Mouse (Mus musculus) cerebellum, postnatal 36 days (tissue): Measurements from ENCODE around the gene Mgea5.

Source experiments
- DNase-seq, 2 experiments: peaks; one replicate each; pipeline ENCODE4 v3.0.0; 2021 to 2022; ENCODE audit warnings: mixed read lengths in 2 of 2

The Mgea5 gene

DNA sequence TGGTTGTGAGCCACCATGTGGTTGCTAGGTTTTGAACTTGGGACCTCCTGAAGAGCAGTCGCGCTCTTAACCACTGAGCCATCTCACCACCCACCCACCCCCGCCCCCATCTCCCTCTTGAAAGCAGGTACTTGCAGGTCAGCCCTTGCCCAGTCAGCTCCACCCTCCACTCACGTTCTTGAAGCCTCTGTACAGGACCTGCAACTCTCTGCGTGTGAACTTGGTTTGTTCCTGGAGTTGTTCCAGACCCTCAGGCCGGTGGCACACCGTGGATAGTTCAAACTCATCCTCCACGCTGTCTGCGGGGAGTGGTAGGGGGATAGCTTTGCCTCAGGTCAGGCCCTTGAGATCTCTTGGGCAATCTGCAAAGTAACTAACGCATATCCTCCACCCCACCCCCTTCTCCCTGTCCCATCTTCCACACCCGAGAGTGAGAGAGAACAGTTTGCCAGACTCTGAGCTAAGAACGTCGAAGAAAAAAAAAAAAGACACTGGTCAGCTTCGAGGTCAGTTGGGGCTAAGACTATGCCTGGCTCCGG is 11.8 kb upstream of the Mgea5 start:
- DNase-seq = no peak

DNA sequence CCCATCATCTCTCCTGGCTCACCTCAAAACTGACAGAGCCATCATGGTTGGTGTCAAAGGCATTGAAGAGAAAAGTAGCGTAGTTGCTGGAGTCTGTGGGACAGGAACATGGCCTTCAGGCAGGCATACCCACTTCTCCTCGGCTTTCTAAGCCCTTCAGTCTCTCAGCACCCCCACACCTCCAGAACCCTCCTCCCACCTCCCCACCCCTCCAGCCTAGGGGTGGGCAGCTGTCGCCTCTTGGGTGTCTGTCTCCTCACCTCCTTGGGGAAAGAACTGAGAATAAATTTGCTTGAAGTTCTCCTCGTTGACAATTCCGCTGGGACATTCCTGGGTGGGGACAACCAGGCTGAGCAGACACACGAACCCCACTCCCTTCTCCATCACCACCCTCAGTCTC is 11.1 kb upstream of the Mgea5 start:
- no peak for DNase-seq

DNA sequence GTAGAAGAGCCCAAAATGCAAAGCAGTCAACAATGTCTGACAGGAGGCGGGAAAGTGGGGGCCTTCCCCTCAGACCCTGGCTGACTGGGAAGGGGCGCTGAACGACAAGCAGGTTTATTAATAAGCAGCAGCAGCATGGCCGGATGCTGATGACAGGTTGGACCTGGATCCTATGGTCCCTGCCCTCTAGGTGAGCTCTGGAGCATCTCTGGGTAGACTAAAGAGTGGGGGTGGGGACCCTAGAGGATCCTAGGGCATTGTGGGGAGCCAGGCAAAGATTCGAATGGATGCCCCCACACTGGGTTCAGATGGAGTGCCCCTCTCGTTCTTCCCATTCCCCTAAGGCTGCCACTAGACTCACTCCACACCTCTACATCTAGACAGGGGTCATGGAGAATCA is 8.8 kb upstream of the Mgea5 start:
- no peak for DNase-seq

DNA sequence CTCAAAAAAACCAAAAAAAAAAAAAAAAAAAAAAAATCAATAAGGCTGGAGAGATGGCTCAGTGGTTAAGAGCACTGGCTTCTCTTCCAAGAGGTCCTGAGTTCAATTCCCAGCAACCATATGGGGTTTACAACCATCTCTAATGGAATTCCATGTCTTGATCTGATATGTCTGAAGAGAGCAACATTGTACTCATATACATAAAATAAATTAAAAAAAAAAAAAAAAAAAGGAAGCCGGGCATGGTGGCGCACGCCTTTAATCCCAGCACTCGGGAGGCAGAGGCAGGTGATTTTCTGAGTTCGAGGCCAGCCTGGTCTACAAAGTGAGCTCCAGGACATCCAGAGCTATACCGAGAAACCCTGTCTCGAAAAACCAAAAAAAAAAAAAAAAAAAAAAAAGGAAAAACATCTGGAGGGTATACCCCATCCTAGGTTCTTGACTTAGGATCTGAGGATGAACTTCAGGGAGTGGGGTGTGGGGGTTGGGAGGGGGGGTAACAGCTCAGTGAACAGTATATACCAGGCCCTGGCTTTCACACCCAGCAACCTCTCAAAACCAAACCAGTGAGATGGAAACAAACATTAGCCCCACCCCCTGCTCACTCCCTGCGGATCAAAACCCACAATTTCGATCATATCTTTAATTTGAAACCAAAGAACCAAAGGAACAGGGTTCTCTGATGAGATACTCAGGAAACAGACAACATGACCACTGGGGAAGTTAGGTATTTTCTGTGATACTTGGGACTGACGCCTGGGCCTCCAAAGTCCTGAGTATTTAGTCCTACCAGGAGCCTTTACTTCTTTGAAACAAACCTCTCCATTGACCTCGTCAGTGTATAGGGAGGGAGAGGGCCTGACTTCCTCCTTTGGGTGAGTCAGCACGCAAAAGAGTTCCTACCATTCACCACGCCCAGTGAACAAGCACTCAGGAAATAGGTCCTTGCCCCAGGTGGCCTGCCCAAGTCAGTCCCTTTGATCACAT is 6.5 kb upstream of the Mgea5 start:
- DNase-seq = no peak

DNA sequence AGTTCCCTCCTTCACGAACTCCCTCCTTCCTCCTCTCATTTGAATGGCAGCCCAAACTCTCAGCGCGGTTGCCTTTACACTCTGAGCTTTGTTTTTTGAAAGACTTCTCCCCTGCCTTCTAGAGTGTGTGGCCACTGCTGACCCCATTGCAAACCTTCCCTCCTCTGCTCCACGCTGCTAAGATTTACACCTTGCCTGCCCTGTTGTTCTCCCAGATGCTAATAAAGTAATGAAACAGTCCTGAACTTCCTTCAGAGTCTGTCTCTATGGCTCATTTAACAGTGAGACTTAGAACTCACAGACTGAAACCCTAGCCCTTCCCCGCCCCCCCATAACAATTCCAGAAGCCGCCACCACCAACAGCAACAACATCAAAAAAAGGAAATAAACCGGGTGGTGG is 5.7 kb upstream of the Mgea5 start:
- DNase-seq = no peak

DNA sequence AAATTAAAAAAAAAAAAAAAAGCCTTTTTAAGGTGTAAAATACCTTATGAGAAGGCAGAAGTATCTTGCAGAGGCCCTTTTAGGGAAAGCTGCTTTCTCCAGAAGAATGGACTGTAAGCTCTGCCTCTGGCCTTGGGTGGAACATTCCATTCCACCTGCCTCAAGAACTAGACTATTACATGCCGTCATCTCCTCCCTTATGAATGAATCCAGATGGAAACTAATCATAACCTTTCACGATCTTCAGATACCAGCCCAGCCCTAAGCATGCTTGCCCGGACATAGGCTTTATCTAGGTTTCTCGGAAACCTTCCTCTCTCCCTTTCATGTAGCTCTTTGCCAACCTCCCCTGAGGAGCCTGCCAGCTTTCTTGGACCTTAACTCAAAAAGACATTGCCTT is 4.7 kb upstream of the Mgea5 start:
- no peak for DNase-seq

GRCm38 (mm10) chr19:45787450-45787849 is 3.8 kb upstream of the Mgea5 start:
- DNase-seq = no peak

- no peak for DNase-seq
Measured at GRCm38 (mm10) chr19:45785470-45785869, 1.8 kb upstream of the Mgea5 start.

DNA sequence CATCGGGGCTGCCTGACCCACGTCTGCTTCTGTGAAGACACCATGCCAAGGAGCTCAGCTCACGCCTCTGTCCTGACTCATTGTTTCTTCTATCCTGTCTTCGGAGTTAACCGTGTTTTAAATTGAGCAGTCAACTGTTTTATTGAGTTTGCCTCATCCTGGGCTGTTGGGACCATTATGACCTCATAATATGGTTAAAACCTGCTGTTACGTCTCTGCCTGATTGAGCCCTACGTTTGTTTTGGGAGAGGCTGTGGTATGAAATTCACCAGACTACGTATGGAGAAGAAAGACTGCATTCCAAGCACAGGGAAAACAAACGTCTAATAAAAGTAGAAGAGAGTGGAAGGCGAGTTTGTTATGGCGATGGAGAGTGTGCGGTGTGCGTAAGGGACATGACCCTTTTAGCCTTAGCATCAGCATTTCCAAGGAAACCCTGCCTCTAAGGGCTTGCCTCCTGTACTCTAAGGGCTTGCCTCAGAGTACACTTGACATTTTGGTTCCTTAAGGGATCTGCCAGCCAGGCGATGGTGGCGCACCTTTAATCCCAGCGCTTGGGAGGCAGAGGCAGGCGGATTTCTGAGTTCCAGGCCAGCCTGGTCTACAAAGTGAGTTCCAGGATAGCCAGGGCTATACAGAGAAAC is 418 bp upstream of the Mgea5 start:
- DNase-seq = no peak

DNA sequence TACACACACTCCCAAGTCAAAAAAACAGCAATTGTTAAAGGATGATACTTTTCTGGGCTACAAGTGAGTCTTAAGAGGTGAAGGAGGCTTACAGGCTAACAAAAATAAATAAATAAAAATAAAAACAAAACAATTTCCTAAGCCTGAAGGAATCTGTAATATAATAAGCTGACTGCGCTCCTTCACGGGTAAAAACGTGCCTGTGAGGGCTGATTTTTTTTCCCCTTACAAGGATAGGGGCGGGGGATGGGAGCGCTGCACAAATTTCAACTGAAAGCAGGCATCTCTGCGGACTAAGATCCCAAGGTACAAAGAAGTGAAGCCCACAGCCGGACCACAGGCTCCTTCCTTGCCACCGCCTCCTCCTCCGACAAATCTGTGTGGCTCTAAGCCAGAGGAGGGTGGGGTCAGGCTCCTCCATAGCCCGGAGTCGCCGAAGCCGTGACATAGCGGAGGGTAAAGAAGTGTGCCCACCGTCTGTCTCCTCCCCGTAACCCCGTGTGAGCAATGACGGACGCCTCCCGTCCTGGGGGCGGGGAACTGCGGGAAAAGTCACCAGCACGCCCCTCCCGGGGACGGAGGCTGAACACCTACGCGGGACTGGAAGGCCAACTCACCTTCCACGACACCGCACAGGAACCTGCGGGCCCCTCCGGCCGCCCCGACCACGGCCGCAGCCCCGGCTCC is 1.2 kb downstream of the Mgea5 start:
- DNase-seq = peak; percentile 62 to 66

DNA sequence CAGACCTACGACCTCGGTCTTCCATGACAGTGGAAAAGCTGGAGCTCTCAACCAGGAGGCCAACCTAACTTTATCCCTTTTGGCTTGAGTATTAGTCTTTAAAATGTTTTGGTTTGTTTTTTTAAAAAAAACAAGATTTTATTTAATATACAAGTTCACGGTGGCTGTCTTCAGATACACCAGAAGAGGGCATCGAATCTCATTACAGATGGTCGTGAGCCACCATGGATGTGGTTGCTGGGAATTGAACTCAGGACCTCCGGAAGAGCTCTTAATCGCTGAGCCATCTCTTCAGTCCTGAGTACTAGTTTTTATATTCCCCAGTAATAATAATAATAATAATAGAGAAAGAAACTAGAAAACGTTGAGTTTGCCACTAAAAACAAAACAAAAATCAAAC is 2.0 kb downstream of the Mgea5 start:
- DNase-seq = no peak

- no peak for DNase-seq
Measured at GRCm38 (mm10) chr19:45780350-45780915, 3.2 kb downstream of the Mgea5 start.

- DNase-seq = no peak
Measured at GRCm38 (mm10) chr19:45775486-45775885, 8.2 kb downstream of the Mgea5 start.

DNA sequence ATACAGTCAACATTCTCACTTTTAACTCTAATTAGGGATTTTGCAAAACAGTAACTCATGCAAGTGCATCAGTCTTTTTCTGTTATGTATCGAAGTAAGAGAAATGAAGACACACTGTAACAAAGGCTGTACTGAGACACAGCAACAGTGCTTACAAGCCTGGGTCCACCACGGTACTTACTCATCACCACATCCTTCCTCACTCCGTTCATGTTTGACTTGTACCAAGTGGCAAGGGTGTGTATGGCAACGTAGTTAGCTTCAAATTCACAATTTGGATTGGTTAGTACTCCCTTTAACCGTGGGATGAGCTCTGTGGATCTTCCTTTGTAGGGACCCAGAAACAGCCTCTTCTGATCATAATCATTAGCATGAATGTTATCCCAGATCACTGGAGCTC is 12.1 kb downstream of the Mgea5 start:
- DNase-seq = no peak

- no peak for DNase-seq
Measured at GRCm38 (mm10) chr19:45760810-45761209, 22.8 kb downstream of the Mgea5 start.

- no peak for DNase-seq
Measured at GRCm38 (mm10) chr19:45758671-45759070, 25.0 kb downstream of the Mgea5 start.

DNA sequence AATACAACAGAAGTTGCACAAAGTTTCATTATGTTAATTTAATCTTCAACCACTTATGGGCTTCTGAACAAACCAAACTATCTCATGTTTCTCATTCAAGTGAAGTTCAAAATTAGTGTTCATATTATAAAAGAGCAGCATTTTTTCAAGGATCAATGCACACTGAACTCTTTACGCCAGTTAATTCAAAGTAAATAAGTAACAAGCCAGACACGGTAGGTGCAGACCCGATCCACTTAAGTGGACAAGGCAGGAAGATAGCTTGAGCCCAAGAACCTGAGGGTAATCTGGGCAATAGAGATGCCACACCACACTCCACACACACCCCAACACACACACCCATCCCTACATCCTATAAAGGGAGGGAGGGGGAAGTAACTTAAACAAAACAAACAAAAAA is 30.1 kb downstream of the Mgea5 start:
- DNase-seq = no peak

DNA sequence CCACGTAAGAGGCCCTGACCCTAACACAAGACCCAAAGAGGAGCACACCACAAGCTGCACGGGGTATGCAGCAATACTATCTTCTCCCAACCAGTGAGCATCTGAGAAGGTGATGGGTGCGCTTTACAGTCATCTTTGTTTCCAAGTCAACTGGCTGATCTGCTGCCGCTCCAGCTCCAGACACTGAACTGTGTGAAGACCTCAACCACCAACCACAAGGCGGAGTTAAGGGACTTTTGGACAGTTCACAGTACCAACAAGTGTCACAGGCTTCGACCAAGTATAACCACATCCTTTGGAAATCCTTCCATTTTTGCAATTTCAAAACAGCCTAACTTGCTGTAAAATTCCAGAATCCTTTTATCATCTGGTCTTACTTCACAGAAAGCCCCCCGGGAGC is 31.8 kb downstream of the Mgea5 start:
- DNase-seq = no peak

DNA sequence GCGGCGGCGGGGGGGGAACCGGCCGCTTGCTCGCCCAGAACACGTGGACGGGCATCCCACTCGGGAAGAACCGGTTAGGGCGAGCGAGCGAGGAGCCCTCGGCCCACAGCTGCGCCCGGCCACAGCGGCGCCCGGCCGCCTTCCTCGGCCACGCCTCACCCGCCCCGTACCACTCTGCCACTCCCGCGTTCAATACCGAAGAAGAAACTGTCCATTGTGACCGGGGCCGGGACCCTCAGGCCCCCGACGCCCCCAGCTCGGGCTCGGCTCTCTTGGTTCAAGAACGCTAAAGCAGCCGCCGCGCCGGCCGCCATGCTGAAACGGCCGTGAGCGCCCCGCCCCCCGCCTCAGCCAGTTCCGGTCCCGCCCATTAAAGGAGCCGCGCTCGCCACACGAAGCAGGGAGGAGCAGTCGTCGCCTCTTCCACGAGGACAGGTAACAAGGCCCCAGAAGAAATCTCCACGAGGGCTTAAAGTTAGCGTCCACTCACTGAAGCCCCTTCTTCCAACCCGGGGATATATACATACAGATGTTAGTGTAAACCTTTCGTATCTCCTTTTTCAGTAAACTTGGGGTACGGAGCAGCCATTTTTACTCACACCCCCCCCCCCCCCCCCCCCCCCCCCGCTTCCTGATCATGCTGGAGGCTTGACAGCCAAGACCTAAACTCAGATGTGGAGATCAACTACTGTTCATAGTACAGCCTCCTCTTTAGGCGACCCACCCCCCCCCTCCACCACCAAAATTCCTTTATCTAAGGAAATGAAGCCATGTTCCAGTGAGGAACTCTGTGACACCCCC is 34.2 kb downstream of the Mgea5 start, which contains the start of gene Npm3:
Gene Npm3 (minus strand): TSS at position 349 of the 801 bp plus-strand sequence.
- peak; percentile 70 to 72 for DNase-seq

DNA sequence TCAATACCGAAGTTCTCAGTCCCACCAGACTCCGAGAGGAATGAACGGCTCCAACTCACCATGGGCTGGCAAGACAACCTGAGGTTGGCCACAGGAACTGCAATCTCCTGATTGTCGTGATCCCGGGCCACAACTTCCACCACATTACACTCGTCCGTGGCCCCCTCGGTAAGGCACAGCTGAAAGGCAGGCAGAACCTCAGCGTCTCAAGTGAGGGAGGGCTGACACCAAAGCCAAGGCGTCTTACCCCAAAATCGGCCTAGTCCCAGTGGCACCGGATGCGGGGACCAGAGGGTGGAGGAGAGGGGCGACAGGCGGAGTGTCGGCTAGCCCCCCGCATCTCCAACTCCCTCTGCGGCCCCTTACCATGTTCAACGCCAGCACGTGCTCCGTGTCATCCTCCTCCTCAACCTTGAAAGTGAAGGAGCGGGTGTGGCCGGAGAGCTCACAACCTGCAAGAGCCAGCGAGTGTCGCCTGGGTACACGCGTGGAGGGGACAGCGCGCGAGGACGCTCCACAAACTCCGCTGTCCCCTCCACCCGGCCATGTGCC is 34.9 kb downstream of the Mgea5 start:
- DNase-seq = peak; percentile 10 to 15

GRCm38 (mm10) chr19:45748206-45748605 is 35.4 kb downstream of the Mgea5 start:
- no peak for DNase-seq
